Comparison of ENCODE assay signal across 8 mouse cellular contexts in genomic region chr3:102012076-102012610, GRCm38 (mm10). TPM values are rescaled to one million over a fixed set of nuclear protein-coding genes. Genes with fewer than 3 reads are reported as not detected.
DNase-seq lines count a peak whose midpoint lies in the region; ATAC-seq and TF ChIP-seq lines count a peak whose summit lies in the region.

No protein-coding gene starts in this region.

- H3K4me2 ChIP-seq in liver, embryonic 11.5 days, result peak overlapping the region; percentile 55
- peak overlapping the region; percentile 68 for H3K4me2 ChIP-seq in hindbrain, postnatal 0 days (ENCODE audit: low read depth, low read length)
- peak overlapping the region; percentile 80 for H3K4me2 ChIP-seq in neural tube, embryonic 14.5 days (ENCODE audit: low read depth, low read length)

- no peaks in the 10 kb centered on the region for H3K9me3 ChIP-seq in liver, embryonic 11.5 days (ENCODE audit: control insufficient read depth, low read length)
- H3K9me3 ChIP-seq in hindbrain, postnatal 0 days (ENCODE audit: low read length), result no peaks in the 10 kb centered on the region
- no peaks in the 10 kb centered on the region for H3K9me3 ChIP-seq in neural tube, embryonic 14.5 days (ENCODE audit: control insufficient read depth, low read length)

- H3K27me3 ChIP-seq in liver, embryonic 11.5 days (replicated peaks; ENCODE audit: control insufficient read depth, insufficient read depth, low read length), result peaks cover 79% of the 10 kb centered on the region
- no peaks in the 10 kb centered on the region for H3K27me3 ChIP-seq in hindbrain, postnatal 0 days (ENCODE audit: insufficient read depth, low read length)
- H3K27me3 ChIP-seq in neural tube, embryonic 14.5 days (ENCODE audit: control insufficient read depth, insufficient read depth, low read length), result no peaks in the 10 kb centered on the region

- no peaks in the 10 kb centered on the region for H3K4me1 ChIP-seq in liver, embryonic 11.5 days (replicated peaks; ENCODE audit: control insufficient read depth, insufficient read depth, low read length)
- H3K4me1 ChIP-seq in hindbrain, postnatal 0 days (ENCODE audit: insufficient read depth, low read length), result no peaks in the 10 kb centered on the region; the same call in 1 of the 2 replicates
- H3K4me1 ChIP-seq in neural tube, embryonic 14.5 days (ENCODE audit: control insufficient read depth, insufficient read depth, low read length), result 0 out of 2 replicates have a peak, but pooled peaks cover 4% of the 10 kb centered on the region

- WGBS in liver, embryonic 11.5 days, result 5% methylated on average over 23 of the region's 23 CpGs
- 2% methylated on average over 22 of the region's 23 CpGs for WGBS in hindbrain, postnatal 0 days
- WGBS in neural tube, embryonic 14.5 days, result 3% methylated on average over 23 of the region's 23 CpGs

- DNase-seq in liver, embryonic 11.5 days (ENCODE audit: low spot score), result no peak
- DNase-seq in liver, result no peak
- peak; percentile 60 for DNase-seq in embryo, embryonic 11 days
- DNase-seq in hindbrain, postnatal 0 days (ENCODE audit: low spot score), result peak; percentile 50
- DNase-seq in gastrocnemius, adult 18-20 months (ENCODE audit: low spot score), result no peak
- no peak for DNase-seq in ovary, postnatal 36 days (ENCODE audit: low spot score)

- no peak overlapping the region for H3K27ac ChIP-seq in liver, embryonic 11.5 days (ENCODE audit: low read depth, low read length)
- peak overlapping the region; percentile 96 for H3K27ac ChIP-seq in hindbrain, postnatal 0 days
- H3K27ac ChIP-seq in neural tube, embryonic 14.5 days (ENCODE audit: low read depth, low read length), result peak overlapping the region; percentile 99

- ATAC-seq in liver, embryonic 11.5 days (replicated peaks; ENCODE audit: low FRiP score), result no peak
- ATAC-seq in hindbrain, postnatal 0 days, result peak; percentile 22
- peak; percentile 39 for ATAC-seq in neural tube, embryonic 14.5 days (ENCODE audit: low read depth)
- ATAC-seq in inflammation-experienced regulatory T-cells, adult 6 months, result no peak

- H3K36me3 ChIP-seq in liver, embryonic 11.5 days (ENCODE audit: control insufficient read depth, insufficient read depth, low read length), result no peaks in the 10 kb centered on the region
- no peaks in the 10 kb centered on the region for H3K36me3 ChIP-seq in hindbrain, postnatal 0 days (ENCODE audit: insufficient read depth, low read length)
- no peaks in the 10 kb centered on the region for H3K36me3 ChIP-seq in neural tube, embryonic 14.5 days (ENCODE audit: control insufficient read depth, insufficient read depth, low read length)

- peak overlapping the region; percentile 36 for H3K4me3 ChIP-seq in liver, embryonic 11.5 days (ENCODE audit: low read depth, low read length)
- peak overlapping the region; percentile 58 for H3K4me3 ChIP-seq in hindbrain, postnatal 0 days (ENCODE audit: low read length)
- H3K4me3 ChIP-seq in neural tube, embryonic 14.5 days (ENCODE audit: low read depth, low read length), result peak overlapping the region; percentile 64

- H3K9ac ChIP-seq in liver, embryonic 11.5 days (ENCODE audit: low read depth, low read length), result no peak overlapping the region
- H3K9ac ChIP-seq in hindbrain, postnatal 0 days (replicated peaks; ENCODE audit: low read length), result peak overlapping the region; percentile 81
- H3K9ac ChIP-seq in neural tube, embryonic 14.5 days (replicated peaks; ENCODE audit: low read depth, low read length), result peak overlapping the region; percentile 96

- TF ChIP-seq CTCF in hindbrain, postnatal 0 days (IDR thresholded peaks at IDR 0.05; ENCODE audit: low read depth), result no peak

RNA-seq across cellular contexts. Expression of gene Nhlh2, which starts 2.3 kb away (rescaled TPM):
- 0.09 and 0.19 TPM in 2 replicates for polyA plus RNA-seq in liver, embryonic 11.5 days (2014; fragmentation: Nextera tagmentation; extraction: Ambion mirVana)
- total RNA-seq in hindbrain, postnatal 0 days (2014; rRNA removed), result 30.3 and 31.9 TPM in 2 replicates
- polyA plus RNA-seq in hindbrain, postnatal 0 days (2015; fragmentation: Nextera tagmentation; extraction: Ambion mirVana), result 25.1 and 28.2 TPM in 2 replicates
- 20.8 and 33.7 TPM in 2 replicates for polyA plus RNA-seq in neural tube, embryonic 14.5 days (2014; fragmentation: Nextera tagmentation; extraction: Ambion mirVana)
- polyA plus RNA-seq in inflammation-experienced regulatory T-cells, adult 6 months (2017; shearing (Covaris generic)), result not detected
- not detected for total RNA-seq in gastrocnemius, adult 18-20 months (2021)

Comparison
In these comparisons a context has a peak if more than half of its experiments do, and no peak if none do; other contexts are left out.
1. ATAC-seq: peak in hindbrain, postnatal 0 days (single experiment) and neural tube, embryonic 14.5 days (single experiment); none in liver, embryonic 11.5 days (single experiment) and inflammation-experienced regulatory T-cells, adult 6 months (single experiment).
2. DNase-seq: peak in embryo, embryonic 11 days (single experiment) and hindbrain, postnatal 0 days (single experiment); none in liver, embryonic 11.5 days (single experiment), liver (single experiment), gastrocnemius, adult 18-20 months (single experiment) and ovary, postnatal 36 days (single experiment).
3. RNA of gene Nhlh2, which starts 2.3 kb away (polyA plus RNA-seq): 25.1 to 28.2 TPM in hindbrain, postnatal 0 days and 20.8 to 33.7 TPM in neural tube, embryonic 14.5 days; 0.09 to 0.19 TPM in liver, embryonic 11.5 days and not detected in inflammation-experienced regulatory T-cells, adult 6 months; every median in the first group is over 10 times any median in the second.
4. Peak in every context shown above with its lines, with median percentiles within 50 percentile points of each other: H3K4me2 ChIP-seq and H3K4me3 ChIP-seq.